Mouse (Mus musculus) gastrocnemius, postnatal 10 days (tissue): ENCODE results near the gene Rmdn3. TPM values are rescaled to one million over a fixed set of nuclear protein-coding genes. Genes with fewer than 3 reads are reported as not detected.

Experiments used
- DNase-seq: peaks from one replicate; pipeline ENCODE4 v3.0.0; 2021; ENCODE audit warnings: mixed read lengths
- total RNA-seq, 2 experiments: library from RNA; stranded (reverse); gene quantifications; 2 replicates each; pipeline ENCODE4 v1.2.3; 2021

Gene Rmdn3
- total RNA-seq, 2 experiments from 2014 or later, result 6.8 to 8.9 TPM

GRCm38 (mm10) chr2:119170282-119170681 is 13.4 kb upstream of the Rmdn3 start:
- DNase-seq, result no peak

- DNase-seq, result no peak
Measured at GRCm38 (mm10) chr2:119167866-119168256, 11.0 kb upstream of the Rmdn3 start.

DNA sequence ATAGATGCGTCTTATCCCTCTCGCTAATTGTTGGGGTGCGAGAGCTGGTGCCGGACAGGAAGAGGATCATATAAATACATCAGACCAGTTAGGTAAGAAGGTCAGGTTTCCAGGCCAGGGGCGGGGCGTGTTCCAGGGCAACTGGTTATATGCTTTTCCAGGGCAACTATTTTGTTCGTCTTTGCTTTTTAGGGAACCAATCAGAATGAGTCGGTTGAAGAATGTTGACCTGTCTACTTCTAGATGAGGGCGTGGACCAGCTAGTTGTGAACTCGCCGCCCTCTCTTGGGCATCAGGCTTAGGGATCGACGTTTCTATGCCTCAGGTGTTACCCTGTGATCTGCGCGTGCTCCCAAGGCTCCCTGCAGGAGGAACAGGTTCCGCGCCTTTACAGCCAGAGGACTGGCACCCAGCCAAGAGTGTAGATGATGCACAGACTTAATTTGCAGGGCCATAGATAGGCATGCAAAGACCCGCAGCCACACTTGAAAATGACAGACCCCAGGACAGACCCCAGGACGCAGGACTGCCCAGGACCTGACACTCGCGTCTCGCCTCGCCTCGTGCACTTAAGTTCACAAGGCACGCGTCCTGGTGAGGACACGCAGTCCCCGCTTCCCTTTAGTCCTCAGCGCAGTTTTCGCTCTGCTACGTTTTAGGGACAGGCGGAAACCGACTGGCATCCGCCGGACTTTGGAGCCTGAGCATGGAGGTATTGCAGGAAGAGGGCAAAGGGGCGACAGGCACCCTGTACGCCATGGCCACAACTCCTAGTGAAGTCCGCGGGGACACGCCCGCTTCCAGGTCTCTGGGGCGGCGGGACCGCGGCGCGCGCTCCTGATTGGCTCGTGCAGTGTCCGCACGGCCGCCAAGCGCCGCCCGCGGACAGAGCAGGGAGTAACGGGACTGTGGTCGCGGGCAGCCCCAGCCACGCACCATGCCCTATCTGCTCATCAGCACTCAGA is 10.3 kb upstream of the Rmdn3 start, which contains the start of gene Gchfr:
Gene Gchfr (plus strand): TSS at position 873 of the 965 bp plus-strand sequence.
- DNase-seq, result peak; percentile 54

- no peak for DNase-seq
Measured at GRCm38 (mm10) chr2:119165401-119165800, 8.6 kb upstream of the Rmdn3 start.

GRCm38 (mm10) chr2:119163999-119164398 is 7.2 kb upstream of the Rmdn3 start:
- DNase-seq, result no peak

DNA sequence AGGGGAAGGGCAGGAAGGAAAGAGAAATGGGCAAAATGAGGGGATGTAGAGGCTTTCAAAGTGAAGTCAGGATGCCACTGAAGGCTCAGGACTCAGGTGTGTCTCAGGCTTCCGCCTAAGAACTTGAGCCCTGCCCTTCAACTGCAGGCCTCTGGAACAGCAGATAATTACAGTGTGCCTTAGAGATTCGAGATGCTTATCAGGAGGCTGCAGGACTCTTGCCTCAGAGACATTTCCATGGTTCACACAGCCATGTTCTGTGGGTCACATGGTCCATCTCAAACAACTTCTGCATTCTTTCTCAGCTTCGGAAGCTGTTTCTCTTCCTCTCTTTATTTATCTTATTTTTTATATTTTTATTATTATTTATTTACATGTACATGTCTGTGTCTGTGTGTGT is 6.3 kb upstream of the Rmdn3 start:
- no peak for DNase-seq

DNA sequence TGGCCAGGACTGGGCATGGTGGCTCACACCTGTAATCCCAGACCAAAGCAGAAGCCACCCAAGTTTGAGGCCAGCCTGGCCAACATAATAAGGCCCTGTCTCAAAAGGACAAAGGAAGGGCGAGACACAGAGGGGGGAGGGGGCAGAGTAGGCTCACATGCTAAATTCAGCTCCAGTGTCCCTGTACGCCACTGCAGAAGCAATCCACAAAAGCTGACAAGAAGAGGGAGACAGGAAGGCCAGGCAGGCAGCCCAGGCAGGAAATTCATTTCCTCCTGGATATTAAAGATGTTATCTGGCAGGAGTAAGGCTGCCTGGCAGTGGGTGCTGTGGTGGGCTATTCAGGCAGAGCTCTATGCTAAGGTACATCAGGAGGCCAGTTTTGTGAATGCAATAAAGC is 4.4 kb upstream of the Rmdn3 start:
- DNase-seq, result no peak

- DNase-seq, result no peak
Measured at GRCm38 (mm10) chr2:119157836-119158235, 1.0 kb upstream of the Rmdn3 start.

DNA sequence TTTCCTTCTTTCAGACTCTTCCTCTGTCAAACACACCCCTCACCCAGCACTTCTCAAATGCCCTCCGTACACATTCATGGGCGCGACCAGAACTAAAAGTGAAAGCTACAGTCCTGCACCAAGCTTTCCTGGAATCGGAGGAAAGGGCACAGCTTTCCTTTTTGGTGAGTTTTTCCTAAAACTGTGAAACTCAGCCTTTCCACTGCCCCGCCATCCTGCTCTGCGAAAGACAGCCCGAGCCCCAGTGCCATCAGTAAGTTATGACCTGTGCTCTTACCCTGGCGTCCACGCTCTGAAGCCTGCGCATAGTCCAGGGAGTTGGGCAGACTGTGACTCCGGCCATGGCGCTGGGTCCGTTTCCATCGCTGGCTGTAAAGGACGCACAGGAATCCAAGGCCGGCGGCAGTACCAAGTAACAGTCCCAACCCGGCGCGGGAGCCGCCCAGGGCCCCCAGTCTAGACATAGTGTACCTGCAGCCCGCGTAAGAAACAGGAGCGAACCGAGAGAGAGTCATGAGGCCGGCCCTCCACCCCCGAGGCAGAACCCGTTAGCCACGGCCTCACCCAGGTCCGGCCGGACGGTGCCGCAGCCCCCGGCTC is 653 bp downstream of the Rmdn3 start:
- DNase-seq, result no peak

- DNase-seq, result no peak
Measured at GRCm38 (mm10) chr2:119155388-119155787, 1.4 kb downstream of the Rmdn3 start.

- DNase-seq, result no peak
Measured at GRCm38 (mm10) chr2:119154683-119155082, 2.2 kb downstream of the Rmdn3 start.

- DNase-seq, result no peak
Measured at GRCm38 (mm10) chr2:119152255-119152654, 4.6 kb downstream of the Rmdn3 start.

GRCm38 (mm10) chr2:119147775-119148174 is 9.1 kb downstream of the Rmdn3 start:
- DNase-seq, result no peak

DNA sequence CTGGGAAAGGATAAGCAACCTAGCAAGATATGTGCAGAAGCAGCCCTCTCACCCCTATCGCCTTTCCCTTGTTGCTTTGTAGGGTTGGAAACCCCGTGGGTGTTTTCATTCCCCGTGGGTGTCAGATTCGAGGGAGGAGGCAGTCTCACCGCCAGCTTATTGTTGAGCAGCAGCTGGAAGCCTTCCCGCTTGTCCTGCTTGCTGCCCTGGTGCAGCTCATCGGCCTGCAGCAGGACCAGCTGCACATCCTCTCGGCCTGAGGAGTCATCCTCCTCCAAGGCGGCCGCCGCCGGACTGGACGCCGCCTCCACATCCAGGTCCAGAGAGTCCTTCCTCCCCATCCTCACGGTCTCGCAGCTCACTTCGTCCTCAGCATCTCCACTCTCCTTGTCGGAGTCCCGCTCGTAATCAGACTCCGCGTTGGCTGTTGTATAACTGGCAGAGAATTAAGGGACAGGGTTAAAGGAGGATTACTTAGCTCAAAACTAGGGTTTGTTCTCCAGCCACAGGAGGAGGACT is 9.6 kb downstream of the Rmdn3 start:
- no peak for DNase-seq

DNA sequence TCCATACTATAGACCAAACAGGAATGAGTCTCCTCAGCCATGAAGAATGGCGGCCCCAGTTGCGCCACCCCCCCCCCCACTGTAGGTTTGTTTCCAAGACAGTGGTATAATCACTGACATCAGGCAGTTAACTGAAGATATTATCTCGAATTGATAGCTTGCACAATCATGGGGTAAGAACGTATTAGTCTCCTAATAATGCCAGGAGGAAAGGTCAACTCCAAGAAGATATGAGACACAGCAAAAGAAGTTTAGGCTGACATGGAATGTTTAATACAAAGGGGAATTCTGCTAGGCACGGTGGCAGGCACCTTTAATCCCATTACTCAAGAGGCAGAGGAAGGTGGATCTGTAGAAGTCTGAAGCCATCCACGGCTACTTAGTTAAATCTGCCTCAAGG is 10.4 kb downstream of the Rmdn3 start:
- DNase-seq, result no peak

GRCm38 (mm10) chr2:119145199-119145598 is 11.6 kb downstream of the Rmdn3 start:
- peak; percentile 12 for DNase-seq

GRCm38 (mm10) chr2:119136346-119136898 is 20.4 kb downstream of the Rmdn3 start:
- no peak for DNase-seq

DNA sequence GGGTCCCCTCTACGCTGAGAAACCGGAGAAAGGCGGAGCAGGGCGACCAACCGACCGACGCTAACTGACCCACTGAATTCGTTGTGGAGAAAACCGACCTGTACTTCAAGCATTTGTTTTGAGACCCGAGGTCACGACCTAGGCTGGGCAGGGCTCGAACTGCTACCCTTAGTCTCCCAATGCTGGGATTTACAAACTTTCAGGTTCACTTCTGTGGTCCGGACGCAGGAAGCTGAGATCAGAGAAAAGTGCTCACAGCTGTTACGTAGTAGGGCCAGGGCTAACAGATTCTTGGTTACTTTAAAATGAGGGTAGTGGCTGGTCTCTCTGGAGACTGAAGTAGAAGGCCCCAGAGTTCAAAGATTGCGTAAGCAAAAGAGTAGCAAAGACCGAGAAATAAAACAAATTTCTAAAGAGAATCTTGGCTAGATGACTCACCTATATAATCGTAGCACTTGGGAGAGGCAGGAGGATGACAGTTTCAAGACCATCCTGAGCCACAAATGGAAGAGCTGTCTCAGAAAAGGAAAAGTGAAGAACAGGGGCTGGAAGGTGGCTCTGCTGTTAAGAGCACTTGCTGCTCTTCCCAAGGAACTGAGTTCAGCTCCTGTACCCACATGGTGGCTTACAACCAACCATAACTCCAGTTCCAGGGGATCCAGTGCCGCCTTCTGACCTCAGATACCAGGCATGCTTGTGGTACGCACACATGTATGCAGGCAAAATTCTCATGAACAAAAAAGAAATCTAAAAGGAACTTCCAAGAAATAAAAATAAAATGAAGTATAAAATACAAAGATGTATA is 43.5 kb downstream of the Rmdn3 start:
- DNase-seq, result no peak

- peak; percentile 84 for DNase-seq
Measured at GRCm38 (mm10) chr2:119112438-119113112, 44.3 kb downstream of the Rmdn3 start, which contains the start of gene Rad51. Gene Rad51, plus strand, starts transcription at chr2:119112793.

DNA sequence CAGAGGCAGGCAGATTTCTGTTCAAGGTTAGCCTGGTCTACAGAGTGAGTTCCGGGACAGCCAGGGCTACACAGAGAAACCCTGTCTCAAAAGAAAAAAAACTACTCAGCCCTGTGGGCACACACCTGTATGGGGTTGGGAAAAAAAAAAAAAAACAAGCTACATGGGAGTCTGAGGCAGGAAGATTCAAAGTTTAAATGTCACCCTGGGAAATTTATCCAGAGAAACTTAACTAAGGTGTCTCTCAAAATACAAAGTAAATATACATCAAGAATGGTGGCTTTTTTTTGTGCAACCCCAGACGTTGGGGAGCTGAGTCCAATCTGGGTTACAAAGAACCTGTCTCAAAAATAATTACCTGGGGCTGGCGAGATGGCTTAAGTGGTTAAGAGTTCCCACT is 45.8 kb downstream of the Rmdn3 start:
- DNase-seq, result no peak

GRCm38 (mm10) chr2:119108554-119108953 is 48.3 kb downstream of the Rmdn3 start:
- DNase-seq, result peak; percentile 10
